Mouse (Mus musculus) liver, embryonic 13.5 days (tissue): ENCODE results near the gene Slc2a1. TPM values are rescaled to one million over a fixed set of nuclear protein-coding genes. Genes with fewer than 3 reads are reported as not detected.
A peak's percentile ranks its signal among the peaks of the same experiment; 100 is the strongest.

ENCODE experiments used
- ATAC-seq: fragments of 200-750 bp; cut with Nextera tagmentation; 2 replicates; pipeline ENCODE4 v1.8.0; 2017; ENCODE audit warnings: low read depth, mild to moderate bottlenecking, moderate number of reproducible peaks, moderate library complexity
- DNase-seq: peaks from one replicate; pipeline ENCODE4 v3.0.0; 2022
- H3K27ac ChIP-seq: fragments of 300-500 bp; sonication (generic); 2 replicates; pipeline ENCODE4 v1.5.1; 2015; ENCODE audit warnings: moderate library complexity, mild to moderate bottlenecking, inconsistent platforms
- H3K27me3 ChIP-seq: fragments of 300-500 bp; sonication (generic); 2 replicates; pipeline ENCODE4 v1.6.1; 2015; ENCODE audit warnings: mild to moderate bottlenecking, inconsistent platforms
- H3K36me3 ChIP-seq: fragments of 300-500 bp; sonication (generic); 2 replicates; pipeline ENCODE4 v1.6.1; 2015; ENCODE audit warnings: mild to moderate bottlenecking, inconsistent platforms
- H3K4me1 ChIP-seq: fragments of 300-500 bp; sonication (generic); replicated peaks from 2 replicates; pipeline ENCODE4 v1.6.1; 2015; ENCODE audit warnings: inconsistent platforms
- H3K4me2 ChIP-seq: fragments of 300-500 bp; sonication (generic); 2 replicates; pipeline ENCODE4 v1.6.1; 2015; ENCODE audit warnings: inconsistent platforms, mild to moderate bottlenecking, moderate library complexity
- H3K4me3 ChIP-seq: fragments of 300-500 bp; sonication (generic); replicated peaks from 2 replicates; pipeline ENCODE4 v1.5.1; 2015; ENCODE audit warnings: mild to moderate bottlenecking, inconsistent platforms
- H3K9ac ChIP-seq: fragments of 300-500 bp; sonication (generic); 2 replicates; pipeline ENCODE4 v1.6.1; 2015; ENCODE audit warnings: mild to moderate bottlenecking, inconsistent platforms
- H3K9me3 ChIP-seq: fragments of 300-500 bp; sonication (generic); replicated peaks from 2 replicates; pipeline ENCODE4 v1.6.1; 2016; ENCODE audit warnings: inconsistent platforms
- WGBS: fragments of 180-500 bp; shearing (Covaris S2); methylation state at CpG from one replicate; pipeline ENCODE4 v1.1.7; 2015; ENCODE audit not compliant: insufficient replicate concordance; 5-methylcytosine and 5-hydroxymethylcytosine counted together
- polyA plus RNA-seq: library from polyadenylated mRNA; unstranded; fragments of >200 nt; fragmentation: Nextera tagmentation; extraction: Ambion mirVana; gene quantifications from 2 replicates; pipeline ENCODE4 v1.2.1, GENCODE M21; 2015

Gene Slc2a1
- polyA plus RNA-seq, 1 experiment from 2014 or later = 272 TPM

- peaks cover 3% of the 10 kb centered on the region for H3K4me1 ChIP-seq
- 70% methylated on average over 5 of the region's 5 CpGs for WGBS
Observed at GRCm38 (mm10) chr4:119147347-119147746, 38.8 kb downstream of the Slc2a1 start.

GRCm38 (mm10) chr4:119148741-119149140 lies 40.2 kb downstream of the Slc2a1 start:
- Histone ChIP-seq H3K27me3 (peaks cover 10% of the 10 kb centered on the region), H3K9ac (no peak overlapping the region)
- 59% methylated on average over 11 of the region's 11 CpGs for WGBS

More at GRCm38 (mm10) chr4:119147347-119147746, 38.8 kb downstream of the Slc2a1 start:
- peaks cover 17% of the 10 kb centered on the region for H3K27me3 ChIP-seq
- no peak for DNase-seq
- no peak overlapping the region for H3K27ac ChIP-seq
- H3K36me3 ChIP-seq = no peaks in the 10 kb centered on the region
- 0 out of 2 replicates have a peak, but pooled peaks cover 4% of the 10 kb centered on the region for H3K9me3 ChIP-seq
- no peak for ATAC-seq
- H3K4me3 ChIP-seq = no peak overlapping the region
- H3K9ac ChIP-seq = no peak overlapping the region
- H3K4me2 ChIP-seq = no peak overlapping the region

GRCm38 (mm10) chr4:119157186-119157585 lies 48.7 kb downstream of the Slc2a1 start:
- Histone ChIP-seq H3K4me1 (no peaks in the 10 kb centered on the region), H3K9ac (no peak overlapping the region), H3K9me3 (no peaks in the 10 kb centered on the region), H3K27ac (no peak overlapping the region), H3K36me3 (no peaks in the 10 kb centered on the region), H3K4me3 (no peak overlapping the region), H3K27me3 (no peaks in the 10 kb centered on the region), H3K4me2 (no peak overlapping the region)
- DNase-seq (no peak), ATAC-seq (no peak)
- 12% methylated on average over 2 of the region's 2 CpGs for WGBS

More at GRCm38 (mm10) chr4:119148741-119149140, 40.2 kb downstream of the Slc2a1 start:
- H3K27ac ChIP-seq = no peak overlapping the region
- no peak overlapping the region for H3K4me2 ChIP-seq
- H3K4me1 ChIP-seq = no peaks in the 10 kb centered on the region
- no peak for DNase-seq
- no peaks in the 10 kb centered on the region for H3K36me3 ChIP-seq
- H3K4me3 ChIP-seq = no peak overlapping the region
- ATAC-seq = no peak
- H3K9me3 ChIP-seq = 0 out of 2 replicates have a peak, but pooled peaks cover 4% of the 10 kb centered on the region

- 64% methylated on average over 5 of the region's 5 CpGs for WGBS
- Histone ChIP-seq H3K9me3 (no peaks in the 10 kb centered on the region), H3K4me3 (no peak overlapping the region), H3K4me1 (no peaks in the 10 kb centered on the region), H3K9ac (no peak overlapping the region), H3K36me3 (no peaks in the 10 kb centered on the region), H3K27me3 (no peaks in the 10 kb centered on the region), H3K27ac (no peak overlapping the region), H3K4me2 (no peak overlapping the region)
- no peak for ATAC-seq
- DNase-seq = no peak
Observed at GRCm38 (mm10) chr4:119157891-119158290, 49.4 kb downstream of the Slc2a1 start.

GRCm38 (mm10) chr4:119161358-119161757 lies 52.8 kb downstream of the Slc2a1 start:
- H3K27ac ChIP-seq = no peak overlapping the region
- H3K4me3 ChIP-seq = no peak overlapping the region
- no peak for DNase-seq
- no peaks in the 10 kb centered on the region for H3K36me3 ChIP-seq
- no peak for ATAC-seq
- H3K9ac ChIP-seq = no peak overlapping the region
- WGBS = 66% methylated on average over 3 of the region's 3 CpGs
- H3K4me2 ChIP-seq = no peak overlapping the region
- H3K4me1 ChIP-seq = no peaks in the 10 kb centered on the region
- no peaks in the 10 kb centered on the region for H3K9me3 ChIP-seq
- no peaks in the 10 kb centered on the region for H3K27me3 ChIP-seq

- H3K4me2 ChIP-seq = no peak overlapping the region
- no peak overlapping the region for H3K27ac ChIP-seq
- no peak overlapping the region for H3K4me3 ChIP-seq
- ATAC-seq (no peak), DNase-seq (no peak)
- H3K9me3 ChIP-seq = no peaks in the 10 kb centered on the region
- no peaks in the 10 kb centered on the region for H3K27me3 ChIP-seq
- 58% methylated on average over 4 of the region's 4 CpGs for WGBS
- H3K36me3 ChIP-seq = no peaks in the 10 kb centered on the region
- 0 out of 2 replicates have a peak, but pooled peaks cover 5% of the 10 kb centered on the region for H3K4me1 ChIP-seq
- no peak overlapping the region for H3K9ac ChIP-seq
Observed at GRCm38 (mm10) chr4:119162990-119163389, 54.5 kb downstream of the Slc2a1 start.

- no peaks in the 10 kb centered on the region for H3K27me3 ChIP-seq
- H3K36me3 ChIP-seq = peaks cover 23% of the 10 kb centered on the region
- H3K27ac ChIP-seq = no peak overlapping the region
- DNase-seq (no peak), ATAC-seq (peak; percentile 53; the same call in 1 of the 2 replicates)
- H3K9ac ChIP-seq = no peak overlapping the region
- no peaks in the 10 kb centered on the region for H3K9me3 ChIP-seq
- no peak overlapping the region for H3K4me3 ChIP-seq
- H3K4me2 ChIP-seq = no peak overlapping the region
- 29% methylated on average over 7 of the region's 7 CpGs for WGBS
- H3K4me1 ChIP-seq = 0 out of 2 replicates have a peak, but pooled peaks cover 5% of the 10 kb centered on the region
Observed at GRCm38 (mm10) chr4:119165916-119166315, 57.4 kb downstream of the Slc2a1 start.

GRCm38 (mm10) chr4:119167068-119167467 lies 58.6 kb downstream of the Slc2a1 start:
- Histone ChIP-seq H3K4me3 (no peak overlapping the region), H3K36me3 (peaks cover 26% of the 10 kb centered on the region), H3K9ac (no peak overlapping the region), H3K4me2 (no peak overlapping the region), H3K9me3 (no peaks in the 10 kb centered on the region), H3K27me3 (no peaks in the 10 kb centered on the region), H3K4me1 (peaks cover 10% of the 10 kb centered on the region; the same call in 1 of the 2 replicates), H3K27ac (no peak overlapping the region)
- ATAC-seq (no peak), DNase-seq (no peak)
- WGBS = 75% methylated on average over 4 of the region's 4 CpGs

- ATAC-seq = peak; percentile 37; the same call in 1 of the 2 replicates
- no peak overlapping the region for H3K27ac ChIP-seq
- peak; percentile 70 for DNase-seq
- no peak overlapping the region for H3K4me2 ChIP-seq
- WGBS = 2% methylated on average over 4 of the region's 4 CpGs
- no peaks in the 10 kb centered on the region for H3K27me3 ChIP-seq
- peaks cover 16% of the 10 kb centered on the region for H3K4me1 ChIP-seq
- H3K9me3 ChIP-seq = no peaks in the 10 kb centered on the region
- H3K36me3 ChIP-seq = peaks cover 26% of the 10 kb centered on the region
- H3K9ac ChIP-seq = no peak overlapping the region
- H3K4me3 ChIP-seq = no peak overlapping the region
Observed at GRCm38 (mm10) chr4:119167663-119168062, 59.2 kb downstream of the Slc2a1 start.

- Histone ChIP-seq H3K4me2 (peak overlapping the region; percentile 89), H3K9ac (peak overlapping the region; percentile 91), H3K27me3 (no peaks in the 10 kb centered on the region), H3K4me1 (peaks cover 39% of the 10 kb centered on the region), H3K27ac (peak overlapping the region; percentile 82), H3K9me3 (no peaks in the 10 kb centered on the region), H3K36me3 (peaks cover 52% of the 10 kb centered on the region), H3K4me3 (peak overlapping the region; percentile 83)
- ATAC-seq = no peak
- 29% methylated on average over 18 of the region's 18 CpGs for WGBS
- DNase-seq = no peak
Observed at GRCm38 (mm10) chr4:119172919-119173650, 64.6 kb downstream of the Slc2a1 start.

GRCm38 (mm10) chr4:119173851-119174453 lies 65.4 kb downstream of the Slc2a1 start, which contains the start of gene Zfp691:
Gene Zfp691 (minus strand): TSS chr4:119174195.
- peak within 1 kb of the TSS; percentile 91 for H3K9ac ChIP-seq
- peak; percentile 99 for ATAC-seq
- H3K9me3 ChIP-seq = no peaks in the 10 kb centered on the region
- H3K27ac ChIP-seq = peak within 1 kb of the TSS; percentile 82
- peak; percentile 93 for DNase-seq
- H3K27me3 ChIP-seq = no peaks in the 10 kb centered on the region
- H3K4me1 ChIP-seq = peaks cover 47% of the 10 kb centered on the region
- H3K4me2 ChIP-seq = peak within 1 kb of the TSS; percentile 89
- H3K36me3 ChIP-seq = peaks cover 56% of the 10 kb centered on the region
- WGBS = under 1% methylated on average over 40 of the region's 40 CpGs
- H3K4me3 ChIP-seq = peak within 1 kb of the TSS; percentile 83
